Mouse (Mus musculus) liver, postnatal 0 days (tissue): ENCODE measurements around the gene Syn3.

Experiments
- CTCF ChIP-seq: sonication (generic); IDR thresholded peaks from 2 replicates; pipeline ENCODE4 v1.5.1; 2016; ENCODE audit warnings: antibody characterized with exemption, low read depth
- EP300 ChIP-seq: IDR thresholded peaks from 2 replicates; pipeline ENCODE4 v1.6.1; 2016; ENCODE audit warnings: antibody characterized with exemption, low read depth, mild to moderate bottlenecking

- TF ChIP-seq CTCF (no peak), EP300 (no peak)
Measured at GRCm38 (mm10) chr10:86164098-86164497, 334.6 kb downstream of the Syn3 start.
